Comparison of ENCODE assay signal across 13 mouse cellular contexts in genomic region chr17:29155355-29156135, GRCm38 (mm10). TPM values are rescaled to one million over a fixed set of nuclear protein-coding genes. Genes with fewer than 3 reads are reported as not detected.
DNase-seq lines count a peak whose midpoint lies in the region; ATAC-seq and TF ChIP-seq lines count a peak whose summit lies in the region.
"Had no signal": no experiment of that assay in that cellular context is flagged by ENCODE, and none has a peak within 500 bp of the region (broad histone marks: within the 10 kb centered on the region; RNA-seq: fewer than 3 reads in every experiment).

No protein-coding gene starts in this region.

- no peak overlapping the region for H3K4me2 ChIP-seq in lung, embryonic 14.5 days
- H3K4me2 ChIP-seq in intestine, postnatal 0 days (replicated peaks; ENCODE audit: low read depth) = no peak overlapping the region
- no peak overlapping the region for H3K4me2 ChIP-seq in stomach, embryonic 14.5 days (replicated peaks; ENCODE audit: low read depth, low read length)
- H3K4me2 ChIP-seq: neural tube, embryonic 13.5 days had no signal

- H3K27ac ChIP-seq in lung, embryonic 14.5 days (ENCODE audit: low read depth) = no peak overlapping the region
- no peak overlapping the region for H3K27ac ChIP-seq in intestine, postnatal 0 days (ENCODE audit: low read depth, low read length)
- peak overlapping the region; percentile 66; the same call in 1 of the 2 replicates for H3K27ac ChIP-seq in stomach, embryonic 14.5 days (ENCODE audit: low read length)
- H3K27ac ChIP-seq: heart, adult 2 months; neural tube, embryonic 13.5 days had no signal

- no peak for DNase-seq in lung, embryonic 14.5 days
- no peak for DNase-seq in lung, adult 18-20 months
- DNase-seq in ZHBTc4 (ENCODE audit: low read depth, low spot score) = peak; percentile 81
- no peak for DNase-seq in adipocyte (ENCODE audit: low spot score)
- no peak for DNase-seq in Muller cell, postnatal 12 days (ENCODE audit: inconsistent ontology term)
- DNase-seq in gastrocnemius, adult 18-20 months (ENCODE audit: low spot score) = no peak
- DNase-seq: cerebellum, adult 9-10 months; heart, adult 2 months; kidney, postnatal 36 days; lung, adult 2 months had no signal

- H3K4me1 ChIP-seq in lung, embryonic 14.5 days (ENCODE audit: insufficient read depth) = no peaks in the 10 kb centered on the region
- no peaks in the 10 kb centered on the region for H3K4me1 ChIP-seq in intestine, postnatal 0 days (replicated peaks; ENCODE audit: control insufficient read depth, insufficient read depth, low read length)
- peaks cover 19% of the 10 kb centered on the region for H3K4me1 ChIP-seq in stomach, embryonic 14.5 days (ENCODE audit: control insufficient read depth, insufficient read depth, low read length)

- TF ChIP-seq CTCF in lung, embryonic 14.5 days (IDR thresholded peaks at IDR 0.05; ENCODE audit: low read depth) = no peak
- 0 out of 2 replicates have a peak, but pooled peaks have one; percentile 2 for TF ChIP-seq CTCF in intestine, postnatal 0 days (IDR thresholded peaks at IDR 0.05; ENCODE audit: low read depth)

- ATAC-seq in lung, embryonic 14.5 days (ENCODE audit: insufficient read depth) = peak; percentile 49; the same call in 1 of the 2 replicates
- no peak for ATAC-seq in intestine, postnatal 0 days
- peak; percentile 47; the same call in 1 of the 2 replicates for ATAC-seq in stomach, embryonic 14.5 days (ENCODE audit: insufficient number of reproducible peaks, insufficient read depth, low FRiP score, low read depth)

- no peak overlapping the region for H3K9ac ChIP-seq in lung, embryonic 14.5 days
- no peak overlapping the region for H3K9ac ChIP-seq in intestine, postnatal 0 days (ENCODE audit: low read depth, low read length)
- no peak overlapping the region for H3K9ac ChIP-seq in stomach, embryonic 14.5 days (replicated peaks; ENCODE audit: low read depth, low read length)
- H3K9ac ChIP-seq: neural tube, embryonic 13.5 days had no signal

- WGBS in lung, embryonic 14.5 days = 62% methylated on average over 12 of the region's 12 CpGs
- 63% methylated on average over 12 of the region's 12 CpGs for WGBS in intestine, postnatal 0 days
- 56% methylated on average over 12 of the region's 12 CpGs for WGBS in stomach, embryonic 14.5 days

- H3K9me3 ChIP-seq in lung, embryonic 14.5 days (ENCODE audit: low read depth, low read length) = no peaks in the 10 kb centered on the region
- H3K9me3 ChIP-seq in intestine, postnatal 0 days (ENCODE audit: control insufficient read depth) = no peaks in the 10 kb centered on the region
- no peaks in the 10 kb centered on the region for H3K9me3 ChIP-seq in stomach, embryonic 14.5 days (ENCODE audit: control insufficient read depth, low read depth, low read length)
- H3K9me3 ChIP-seq: neural tube, embryonic 13.5 days had no signal

- H3K4me3 ChIP-seq in lung, embryonic 14.5 days (ENCODE audit: low read depth, low read length) = no peak overlapping the region
- H3K4me3 ChIP-seq in intestine, postnatal 0 days (ENCODE audit: low read depth, low read length) = no peak overlapping the region
- no peak overlapping the region for H3K4me3 ChIP-seq in stomach, embryonic 14.5 days (ENCODE audit: low read depth, low read length)
- H3K4me3 ChIP-seq: heart, adult 2 months; neural tube, embryonic 13.5 days had no signal

- no peaks in the 10 kb centered on the region for H3K36me3 ChIP-seq in lung, embryonic 14.5 days (ENCODE audit: insufficient read depth)
- no peaks in the 10 kb centered on the region for H3K36me3 ChIP-seq in intestine, postnatal 0 days (ENCODE audit: control insufficient read depth, insufficient read depth)
- no peaks in the 10 kb centered on the region for H3K36me3 ChIP-seq in stomach, embryonic 14.5 days (ENCODE audit: control insufficient read depth, insufficient read depth, low read length)
- H3K36me3 ChIP-seq: neural tube, embryonic 13.5 days had no signal

- H3K27me3 ChIP-seq in lung, embryonic 14.5 days (ENCODE audit: insufficient read depth, low read length) = no peaks in the 10 kb centered on the region
- no peaks in the 10 kb centered on the region for H3K27me3 ChIP-seq in intestine, postnatal 0 days (replicated peaks; ENCODE audit: control insufficient read depth, insufficient read depth, low read length)
- no peaks in the 10 kb centered on the region for H3K27me3 ChIP-seq in stomach, embryonic 14.5 days (ENCODE audit: control insufficient read depth, insufficient read depth, low read length)
- H3K27me3 ChIP-seq: neural tube, embryonic 13.5 days had no signal

RNA-seq across cellular contexts. Expression of gene Rab44, which starts 41.6 kb away (rescaled TPM):
- polyA plus RNA-seq in lung, embryonic 14.5 days (2014; fragmentation: Nextera tagmentation; extraction: Ambion mirVana) = 0.46 and 1.1 TPM in 2 replicates
- polyA plus RNA-seq in intestine, postnatal 0 days (2015; fragmentation: Nextera tagmentation; extraction: Ambion mirVana) = 0.20 TPM in 2 replicates
- polyA plus RNA-seq in stomach, embryonic 14.5 days (2014; fragmentation: Nextera tagmentation; extraction: Ambion mirVana) = 0.39 and 0.97 TPM in 2 replicates
- under 1 TPM; 0.31 to 0.34 TPM for total RNA-seq in gastrocnemius, adult 18-20 months (2021)
